Mouse (Mus musculus) midbrain, postnatal 0 days (tissue): ENCODE measurements around the gene Acoxl. TPM values are rescaled to one million over a fixed set of nuclear protein-coding genes. Genes with fewer than 3 reads are reported as not detected.

Experiments
- ATAC-seq: fragments of 200-750 bp; cut with Nextera tagmentation; 2 replicates; pipeline ENCODE4 v1.8.0; 2017; ENCODE audit warnings: moderate number of reproducible peaks, mild to moderate bottlenecking, moderate TSS enrichment, moderate library complexity; ENCODE audit not compliant: low FRiP score
- DNase-seq: peaks from one replicate; pipeline ENCODE4 v3.0.0-alpha.2; 2015; ENCODE audit warnings: low spot score
- H3K27ac ChIP-seq: fragments of 300-500 bp; sonication (generic); 2 replicates; pipeline ENCODE4 v1.5.1; 2014; ENCODE audit warnings: low read depth, mild to moderate bottlenecking, low read length, mixed read lengths
- H3K27me3 ChIP-seq: fragments of 300-500 bp; sonication (generic); 2 replicates; pipeline ENCODE4 v1.6.1; 2014; ENCODE audit warnings: low read length, control low read depth, mixed read lengths; ENCODE audit not compliant: insufficient read depth
- H3K36me3 ChIP-seq: fragments of 300-500 bp; sonication (generic); 2 replicates; pipeline ENCODE4 v1.6.1; 2014; ENCODE audit warnings: low read length, control low read depth, mixed read lengths; ENCODE audit not compliant: insufficient read depth
- H3K4me1 ChIP-seq: fragments of 300-500 bp; sonication (generic); 2 replicates; pipeline ENCODE4 v1.6.1; 2014; ENCODE audit warnings: mild to moderate bottlenecking, control low read depth, antibody characterized with exemption, low read length, mixed read lengths; ENCODE audit not compliant: insufficient read depth
- H3K4me2 ChIP-seq: fragments of 300-500 bp; sonication (generic); 2 replicates; pipeline ENCODE4 v1.6.1; 2014; ENCODE audit warnings: low read depth, mild to moderate bottlenecking, low read length, mixed read lengths; ENCODE audit not compliant: poor library complexity, severe bottlenecking
- H3K4me3 ChIP-seq: fragments of 300-500 bp; sonication (generic); 2 replicates; pipeline ENCODE4 v1.5.1; 2014; ENCODE audit warnings: low read depth, mild to moderate bottlenecking, low read length, moderate library complexity
- H3K9ac ChIP-seq: fragments of 300-500 bp; sonication (generic); replicated peaks from 2 replicates; pipeline ENCODE4 v1.6.1; 2014; ENCODE audit warnings: mild to moderate bottlenecking, low read length, moderate library complexity, mixed read lengths; ENCODE audit not compliant: poor library complexity, severe bottlenecking
- H3K9me3 ChIP-seq: fragments of 300-500 bp; sonication (generic); 2 replicates; pipeline ENCODE4 v1.6.1; 2016; ENCODE audit warnings: low read length, control low read depth
- CTCF ChIP-seq: IDR thresholded peaks from 2 replicates; pipeline ENCODE4 v1.5.1; 2016; ENCODE audit warnings: antibody characterized with exemption, mild to moderate bottlenecking
- WGBS: fragments of 180-500 bp; shearing (Covaris S2); extraction: QIAGEN DNeasy Blood & Tissue Kit; methylation state at CpG from one replicate; pipeline ENCODE4 v1.1.7; 2014; 5-methylcytosine and 5-hydroxymethylcytosine counted together
- polyA plus RNA-seq: library from polyadenylated mRNA; unstranded; fragments of >200 nt; fragmentation: Nextera tagmentation; extraction: Ambion mirVana; gene quantifications from 2 replicates; pipeline ENCODE4 v1.2.1, GENCODE M21; 2015
- total RNA-seq: library from RNA; depleted of rRNA; stranded (reverse); fragments of >200 nt; gene quantifications from 2 replicates; pipeline ENCODE4 v1.2.3, GENCODE M21; 2014

The Acoxl gene
- total and polyA plus RNA-seq, 2 experiments from 2014 or later: 0.05 to 0.12 TPM

- Histone ChIP-seq H3K4me3 (no peak overlapping the region), H3K9me3 (no peaks in the 10 kb centered on the region), H3K4me2 (no peak overlapping the region), H3K9ac (no peak overlapping the region), H3K4me1 (no peaks in the 10 kb centered on the region), H3K36me3 (no peaks in the 10 kb centered on the region), H3K27me3 (no peaks in the 10 kb centered on the region), H3K27ac (no peak overlapping the region)
- TF ChIP-seq CTCF: no peak
- DNase-seq: no peak
- 55% methylated on average over 2 of the region's 2 CpGs for WGBS
- ATAC-seq: no peak
These were observed 230.3 kb downstream of the Acoxl start for GRCm38 (mm10) chr2:128069025-128069424.

DNA sequence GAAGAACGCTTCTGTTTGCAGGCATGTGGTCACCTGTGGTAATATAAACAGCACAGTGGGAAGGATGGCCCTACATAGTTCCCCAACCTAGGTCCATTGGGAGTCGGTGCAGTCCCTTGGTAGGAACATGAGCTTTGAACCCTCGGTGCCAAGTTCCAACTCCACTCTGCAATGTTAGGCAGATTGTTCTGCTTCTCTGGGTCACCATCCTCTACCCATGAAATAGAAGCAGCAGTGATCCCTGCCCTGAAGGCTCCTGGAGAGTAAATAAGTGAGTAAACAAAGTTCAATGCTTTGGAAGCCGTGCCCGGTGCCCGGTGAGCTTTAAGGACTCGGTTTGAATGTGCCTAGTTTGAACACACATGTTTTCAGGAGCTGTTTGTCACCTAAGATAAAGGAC lies 233.1 kb downstream of the Acoxl start:
- Histone ChIP-seq H3K27me3 (no peaks in the 10 kb centered on the region), H3K4me2 (no peak overlapping the region), H3K4me3 (no peak overlapping the region), H3K9me3 (no peaks in the 10 kb centered on the region), H3K36me3 (no peaks in the 10 kb centered on the region), H3K9ac (no peak overlapping the region), H3K27ac (no peak overlapping the region), H3K4me1 (no peaks in the 10 kb centered on the region)
- no peak for ATAC-seq
- no peak for TF ChIP-seq CTCF
- no peak for DNase-seq
- 88% methylated on average over 7 of the region's 7 CpGs for WGBS

DNA sequence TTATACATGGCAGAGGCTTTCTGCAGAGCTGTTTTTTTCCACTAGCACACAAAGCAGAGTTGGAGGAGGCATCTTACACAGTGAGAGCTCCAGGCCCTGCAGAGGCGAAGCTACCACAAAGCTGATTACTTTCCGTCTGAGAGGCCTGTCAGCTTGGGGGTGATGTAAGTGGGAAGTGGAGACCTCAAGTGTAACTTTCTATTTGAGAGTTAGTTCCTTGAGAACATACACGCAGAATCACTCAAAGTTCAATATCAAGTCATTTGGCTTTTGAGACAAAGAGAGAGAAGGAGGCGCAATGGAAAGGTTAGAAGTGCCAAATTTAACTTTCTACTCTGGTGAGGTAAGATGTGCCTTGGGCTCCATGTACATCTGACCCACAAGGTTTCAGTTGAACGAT lies 234.3 kb downstream of the Acoxl start:
- H3K4me1 ChIP-seq: no peaks in the 10 kb centered on the region
- 73% methylated on average over 5 of the region's 5 CpGs for WGBS
- no peak for TF ChIP-seq CTCF

GRCm38 (mm10) chr2:128073603-128074002 lies 234.9 kb downstream of the Acoxl start:
- DNase-seq: no peak
- 93% methylated on average over 2 of the region's 2 CpGs for WGBS
- TF ChIP-seq CTCF: no peak

More for the DNA sequence above, 234.3 kb downstream of the Acoxl start:
- no peak for ATAC-seq
- Histone ChIP-seq H3K27me3 (no peaks in the 10 kb centered on the region), H3K4me3 (no peak overlapping the region), H3K27ac (no peak overlapping the region), H3K9me3 (no peaks in the 10 kb centered on the region), H3K9ac (no peak overlapping the region), H3K4me2 (no peak overlapping the region), H3K36me3 (no peaks in the 10 kb centered on the region)
- no peak for DNase-seq

DNA sequence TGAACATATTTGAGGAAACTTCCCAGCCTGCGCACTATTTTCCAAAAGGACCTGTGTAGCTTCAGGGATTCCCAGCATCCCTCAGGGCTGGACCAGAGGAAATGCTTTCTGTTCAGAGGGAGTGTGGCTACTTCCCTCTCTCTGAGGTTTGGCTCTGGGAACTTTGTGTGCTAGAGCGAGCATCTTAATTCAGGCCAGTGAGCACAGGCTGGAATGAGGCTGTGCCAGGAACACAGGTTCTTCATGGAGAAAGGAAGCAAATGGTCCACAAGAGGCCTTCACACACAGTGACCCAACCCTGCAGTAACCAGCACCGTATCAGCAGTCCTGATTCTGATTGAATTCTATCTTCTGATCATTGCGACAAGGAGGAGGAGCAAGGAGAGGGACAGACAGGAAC lies 238.3 kb downstream of the Acoxl start:
- no peak overlapping the region for H3K9ac ChIP-seq
- no peaks in the 10 kb centered on the region for H3K36me3 ChIP-seq
- no peaks in the 10 kb centered on the region for H3K27me3 ChIP-seq
- no peak for TF ChIP-seq CTCF
- DNase-seq (no peak), ATAC-seq (no peak)
- no peak overlapping the region for H3K4me2 ChIP-seq
- peaks cover 6% of the 10 kb centered on the region; the same call in 1 of the 2 replicates for H3K4me1 ChIP-seq
- H3K4me3 ChIP-seq: no peak overlapping the region
- 89% methylated on average over 4 of the region's 4 CpGs for WGBS
- no peak overlapping the region for H3K27ac ChIP-seq
- no peaks in the 10 kb centered on the region for H3K9me3 ChIP-seq

More at GRCm38 (mm10) chr2:128073603-128074002, 234.9 kb downstream of the Acoxl start:
- no peak overlapping the region for H3K4me2 ChIP-seq
- H3K36me3 ChIP-seq: no peaks in the 10 kb centered on the region
- no peak overlapping the region for H3K27ac ChIP-seq
- no peak for ATAC-seq
- H3K4me1 ChIP-seq: no peaks in the 10 kb centered on the region
- no peaks in the 10 kb centered on the region for H3K9me3 ChIP-seq
- no peak overlapping the region for H3K4me3 ChIP-seq
- no peaks in the 10 kb centered on the region for H3K27me3 ChIP-seq
- H3K9ac ChIP-seq: no peak overlapping the region

GRCm38 (mm10) chr2:128078859-128079258 lies 240.2 kb downstream of the Acoxl start:
- no peak overlapping the region for H3K9ac ChIP-seq
- no peaks in the 10 kb centered on the region for H3K27me3 ChIP-seq
- no peak overlapping the region for H3K4me3 ChIP-seq
- H3K4me2 ChIP-seq: no peak overlapping the region
- peak; percentile 23; the same call in 1 of the 2 replicates for ATAC-seq
- no peak overlapping the region for H3K27ac ChIP-seq
- H3K36me3 ChIP-seq: no peaks in the 10 kb centered on the region
- WGBS: 37% methylated on average over 5 of the region's 5 CpGs
- peak; percentile 65 for DNase-seq
- TF ChIP-seq CTCF: peak; percentile 78
- H3K9me3 ChIP-seq: no peaks in the 10 kb centered on the region
- H3K4me1 ChIP-seq: peaks cover 6% of the 10 kb centered on the region; the same call in 1 of the 2 replicates
